Mouse (Mus musculus) embryo, embryonic 11.5 days (tissue): Measurements from ENCODE around the gene Colq.

Experiments
- DNase-seq: peaks from one replicate; pipeline ENCODE4 v3.0.0-alpha.2; 2012; ENCODE audit warnings: low read depth, low spot score

Colq gene

DNA sequence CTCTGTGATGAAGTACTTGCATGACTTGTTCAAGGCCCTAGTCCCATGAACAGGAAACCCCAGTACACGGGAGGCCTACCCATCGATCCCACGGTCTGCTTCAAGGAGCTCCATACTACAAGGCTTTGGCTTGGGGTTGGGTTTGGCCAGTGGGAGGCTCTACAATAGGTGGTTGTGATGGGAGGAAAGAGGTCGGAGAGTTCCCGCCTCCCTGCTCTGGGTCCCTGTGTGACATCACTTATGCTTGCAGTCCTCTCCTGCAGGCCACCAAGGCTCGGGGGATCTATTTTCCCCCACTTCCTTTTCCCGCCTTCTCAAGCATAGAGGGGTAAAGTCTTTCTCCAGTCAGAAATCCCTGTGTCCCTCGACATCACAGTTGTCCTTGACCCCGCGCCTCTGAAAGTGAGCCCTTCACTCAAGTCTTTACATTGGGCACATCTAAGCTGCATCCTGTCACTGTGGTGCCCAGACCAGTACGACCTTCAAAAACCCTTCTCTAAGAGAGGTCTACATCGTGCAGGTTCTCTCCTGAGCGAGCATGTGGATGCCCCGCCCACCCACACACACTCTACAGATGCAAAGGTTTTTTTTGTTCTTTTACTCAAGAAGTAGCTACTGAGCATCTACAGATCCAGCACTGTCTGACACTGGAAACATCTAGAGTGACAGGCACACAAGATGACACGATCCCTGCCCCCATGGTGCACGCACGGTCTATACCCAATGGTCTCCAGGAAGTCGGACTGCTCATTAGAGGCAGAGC lies 16.1 kb downstream of the Colq start:
- no peak for DNase-seq

GRCm38 (mm10) chr14:31572561-31573175 lies 18.5 kb downstream of the Colq start:
- no peak for DNase-seq

GRCm38 (mm10) chr14:31571419-31571818 lies 19.7 kb downstream of the Colq start:
- no peak for DNase-seq

- no peak for DNase-seq
Measured at GRCm38 (mm10) chr14:31570131-31570951, 20.8 kb downstream of the Colq start.

- DNase-seq: no peak
Measured at GRCm38 (mm10) chr14:31569151-31569631, 22.0 kb downstream of the Colq start.

DNA sequence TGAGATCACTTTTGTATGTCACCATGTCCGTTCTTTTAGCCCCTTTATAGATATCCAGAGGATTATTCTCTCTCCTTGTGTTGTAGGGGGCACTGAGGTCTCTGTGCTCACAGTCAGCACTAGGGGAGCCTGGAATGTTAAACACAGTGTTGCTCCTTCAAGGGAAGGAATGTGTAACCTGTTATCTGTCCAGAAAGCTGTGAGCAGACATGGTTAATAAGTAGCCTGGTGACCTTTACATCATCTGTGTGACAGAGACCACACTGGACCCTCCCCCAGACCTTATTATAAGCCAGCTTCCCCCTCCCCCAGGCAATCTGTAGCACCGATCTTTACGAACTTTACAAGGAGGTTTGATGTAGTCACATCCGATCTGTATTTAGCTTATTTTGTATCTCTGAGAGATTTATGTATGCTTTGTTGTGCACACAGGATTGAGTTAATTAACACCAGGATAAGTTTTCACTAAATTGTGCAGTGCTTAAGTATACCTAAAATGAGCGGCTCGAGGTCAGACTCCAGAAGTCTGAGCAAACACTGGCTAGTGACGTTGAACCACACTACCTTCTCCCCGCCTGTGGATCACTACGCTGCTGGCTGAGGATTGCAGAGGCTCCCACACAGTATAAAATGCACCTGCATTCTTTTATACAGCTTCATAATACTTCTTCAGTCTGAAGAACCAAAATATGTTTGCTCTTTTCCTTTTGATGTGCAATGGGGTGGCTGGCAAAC lies 25.5 kb downstream of the Colq start:
- DNase-seq: no peak

DNA sequence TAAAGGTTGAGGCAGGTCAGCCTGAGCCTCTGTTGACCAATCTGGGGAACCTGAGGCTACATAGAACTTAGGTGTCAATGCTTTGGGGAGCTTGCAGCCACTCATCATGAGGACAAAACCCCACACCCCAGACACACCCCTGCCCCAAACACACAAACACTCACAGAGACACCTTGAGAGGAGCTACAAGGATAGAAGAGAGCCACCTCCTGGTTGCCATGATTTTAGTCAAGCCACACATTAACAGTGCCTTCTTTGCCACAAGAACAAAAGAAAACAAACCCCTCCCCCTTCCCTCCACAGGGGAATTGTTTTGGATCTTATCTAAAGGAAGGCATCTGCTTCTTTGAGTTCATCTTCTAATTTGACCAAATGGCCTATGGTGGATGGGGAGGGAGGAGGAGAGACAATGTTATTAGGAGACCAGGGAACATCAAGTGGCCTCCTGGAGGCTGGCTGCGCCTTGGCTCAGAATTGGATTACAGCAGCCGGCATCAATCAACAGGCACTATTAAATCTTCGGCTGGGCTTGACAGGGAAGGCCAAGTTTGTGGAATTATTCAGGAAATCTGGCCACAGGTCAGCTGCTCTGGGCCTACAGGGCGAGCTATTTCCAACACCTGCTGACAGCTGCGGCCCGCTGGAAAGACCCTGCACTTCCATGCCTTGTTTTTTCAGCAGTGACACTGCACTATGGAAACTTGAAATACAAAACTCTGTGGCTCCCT lies 26.5 kb downstream of the Colq start:
- peak; percentile 46 for DNase-seq

DNA sequence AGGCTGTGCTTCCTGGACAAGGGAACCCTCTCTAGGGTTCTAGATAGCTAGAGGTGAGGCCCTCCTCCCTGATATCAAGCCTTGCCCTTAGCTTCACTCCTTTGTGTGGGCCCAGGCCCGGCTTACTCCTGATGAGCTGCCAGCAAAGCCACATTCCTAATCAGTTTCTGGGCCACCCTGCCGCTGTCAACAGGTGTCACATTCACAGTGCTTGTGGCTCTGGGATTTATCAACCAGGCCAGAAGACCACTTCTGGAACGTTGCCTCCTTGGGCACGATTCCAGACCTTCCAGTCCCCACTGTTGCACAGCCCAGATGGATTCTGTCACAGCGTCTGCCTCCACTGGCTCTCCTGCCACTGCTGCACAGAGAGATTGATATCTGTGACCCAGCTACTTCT lies 30.3 kb downstream of the Colq start:
- DNase-seq: no peak

DNA sequence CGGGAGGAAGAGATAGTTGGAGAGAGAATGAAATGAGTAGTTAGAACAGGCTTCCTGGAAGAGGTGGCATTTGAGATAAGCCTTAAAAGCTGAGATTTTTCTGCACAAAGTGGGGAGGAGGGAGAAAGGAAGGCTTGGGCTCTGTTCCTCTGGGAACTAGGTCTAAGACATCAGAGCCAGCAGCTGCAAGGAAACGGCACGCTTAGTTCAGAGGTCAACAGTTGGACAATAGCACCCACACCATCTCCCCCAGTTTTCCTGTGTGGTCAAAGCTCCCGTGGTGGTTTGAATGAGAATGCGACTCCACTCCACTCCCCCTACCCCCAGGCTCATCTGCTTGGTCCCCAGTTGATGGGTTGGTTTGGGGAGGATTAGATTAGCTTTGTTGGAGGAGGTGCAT lies 31.9 kb downstream of the Colq start:
- DNase-seq: no peak

GRCm38 (mm10) chr14:31557784-31558183 lies 33.4 kb downstream of the Colq start:
- no peak for DNase-seq

- DNase-seq: no peak
Measured at GRCm38 (mm10) chr14:31557273-31557672, 33.9 kb downstream of the Colq start.

DNA sequence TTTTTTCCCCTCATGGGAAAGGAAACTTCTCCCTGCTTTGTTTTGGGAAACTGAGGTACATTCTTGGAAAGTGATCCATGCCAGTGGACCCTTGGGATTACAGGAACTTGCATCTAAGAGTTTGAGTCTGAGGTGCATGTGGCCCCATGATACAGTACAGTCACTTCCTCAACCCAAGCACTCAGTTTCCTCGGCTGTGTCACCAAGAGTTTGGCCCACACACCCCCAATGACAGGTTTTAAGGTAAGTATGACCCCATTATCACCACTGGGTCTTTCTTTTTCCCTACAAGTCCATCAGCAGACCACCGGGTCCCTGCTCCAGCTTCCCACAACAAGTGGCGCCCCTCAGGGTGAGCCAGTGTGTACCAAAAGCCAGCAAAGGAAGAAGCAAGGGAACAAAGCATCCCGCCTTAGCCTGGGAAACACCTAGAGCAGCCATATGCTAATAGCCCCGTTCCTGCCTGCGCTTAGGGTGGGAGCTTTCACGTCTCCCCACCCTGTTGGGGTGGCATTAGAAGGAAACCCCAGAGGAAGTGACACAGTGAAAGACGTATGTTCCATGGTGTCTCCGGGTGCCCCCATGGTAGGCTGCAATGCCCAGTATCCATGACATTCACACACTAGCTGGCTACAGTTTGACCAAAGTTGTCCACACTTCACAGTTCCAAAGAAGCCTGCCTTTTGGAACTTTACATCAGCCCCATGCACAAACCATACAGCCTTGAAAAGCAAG lies 34.5 kb downstream of the Colq start:
- DNase-seq: no peak

DNA sequence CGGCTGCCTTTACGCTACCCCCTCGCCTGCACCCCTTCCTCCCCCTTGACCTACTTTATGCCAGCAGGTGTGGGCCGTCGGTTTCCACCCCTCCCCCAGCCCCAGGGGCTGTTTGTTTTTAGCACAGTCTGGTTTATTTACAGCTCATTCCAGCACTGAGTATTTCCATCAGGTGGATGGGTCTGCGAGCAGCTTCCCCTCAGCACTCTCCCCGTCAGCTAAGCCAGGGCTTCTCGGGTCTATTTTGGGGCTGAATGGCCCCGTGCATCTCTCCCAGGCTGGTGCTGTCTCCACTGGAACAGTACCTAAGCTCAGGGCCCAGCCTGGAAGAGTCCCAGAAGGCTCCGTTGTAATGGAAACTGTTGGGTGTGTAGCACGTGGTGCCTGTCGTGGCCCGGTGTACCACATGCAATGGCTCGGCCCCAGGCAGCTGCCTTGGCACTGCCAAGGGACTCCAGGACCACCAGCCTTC lies 35.1 kb downstream of the Colq start:
- DNase-seq: no peak

DNA sequence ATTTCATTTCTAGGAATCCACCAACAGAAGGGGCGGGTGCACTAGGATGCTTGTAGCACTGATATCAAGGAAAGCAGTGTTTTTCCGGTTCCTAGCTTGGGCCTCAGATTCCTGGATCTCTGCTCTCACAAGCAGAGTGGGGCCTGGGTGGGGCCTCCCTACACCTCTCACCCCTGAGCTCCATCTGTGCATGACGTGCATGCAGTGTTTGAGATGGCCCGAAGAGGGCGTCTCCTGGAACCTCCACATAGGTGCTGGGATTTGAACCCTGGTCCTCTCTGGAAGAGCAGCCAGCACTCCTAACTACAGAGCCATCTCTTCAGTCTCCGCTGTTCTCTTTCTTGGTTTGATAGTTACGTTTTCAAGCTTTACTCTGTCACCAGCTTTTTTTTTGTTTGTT lies 36.1 kb downstream of the Colq start:
- DNase-seq: no peak

- no peak for DNase-seq
Measured at GRCm38 (mm10) chr14:31543885-31544442, 47.2 kb downstream of the Colq start.

- DNase-seq: no peak
Measured at GRCm38 (mm10) chr14:31537298-31537697, 53.8 kb downstream of the Colq start.

GRCm38 (mm10) chr14:31532656-31533055 lies 58.5 kb downstream of the Colq start:
- no peak for DNase-seq

GRCm38 (mm10) chr14:31531506-31532148 lies 59.5 kb downstream of the Colq start:
- no peak for DNase-seq

DNA sequence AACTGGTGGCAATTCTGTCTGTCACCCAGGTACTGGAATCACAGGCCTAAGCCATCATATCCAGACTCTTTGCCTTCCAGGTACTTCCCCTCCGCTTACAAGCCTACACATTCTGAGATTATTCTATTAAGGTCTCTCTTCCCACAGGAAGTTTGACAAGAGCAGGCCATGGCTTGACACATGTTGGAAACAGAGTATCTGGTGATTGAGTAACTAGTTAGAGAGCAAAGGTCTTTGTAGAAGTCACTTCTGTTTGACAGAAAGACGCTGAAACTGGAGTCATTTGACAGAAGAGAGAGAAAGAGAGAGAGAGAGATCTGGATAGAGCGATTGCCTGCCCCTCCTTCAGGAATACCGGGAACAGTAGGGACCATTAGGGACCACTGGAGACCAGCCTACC lies 60.3 kb downstream of the Colq start:
- no peak for DNase-seq
